Mouse (Mus musculus): Measurements from ENCODE around the gene Poldip3.

- TF ChIP-seq POLR2A (IDR thresholded peaks at IDR 0.05; ENCODE audit: insufficient read depth, low read length) (no peak), CTCF (IDR thresholded peaks at IDR 0.05; ENCODE audit: low read depth, low read length) (no peak), EP300 (IDR thresholded peaks at IDR 0.05; ENCODE audit: insufficient read depth, low read depth, low read length) (no peak)
Measured at GRCm38 (mm10) chr15:83093687-83094086, 55.5 kb downstream of the Poldip3 start.

All from ES-Bruce4 (cell line).